Mouse (Mus musculus) kidney, postnatal 4 days (tissue): ENCODE results near the gene Prr7.

ENCODE experiments used
- DNase-seq, 2 experiments: peaks; one replicate each; pipeline ENCODE4 v3.0.0; 2021; ENCODE audit warnings: mixed read lengths in 2 of 2

Gene Prr7

GRCm38 (mm10) chr13:55479008-55479407, 14.9 kb downstream of the Prr7 start:
- DNase-seq, result no peak

- DNase-seq, result no peak
These were observed 15.9 kb downstream of the Prr7 start for GRCm38 (mm10) chr13:55479929-55480328.

GRCm38 (mm10) chr13:55482542-55482941, 18.5 kb downstream of the Prr7 start:
- DNase-seq, result peak; percentile 52 to 68

- DNase-seq, result peak in 1 of 2 experiments; percentile 31
These were observed 19.0 kb downstream of the Prr7 start for GRCm38 (mm10) chr13:55483071-55483470.

GRCm38 (mm10) chr13:55483593-55483992, 19.5 kb downstream of the Prr7 start:
- DNase-seq, result peak; percentile 54 to 57

- DNase-seq, result no peak
These were observed 20.5 kb downstream of the Prr7 start for GRCm38 (mm10) chr13:55484520-55485088.

- peak; percentile 52 to 67 for DNase-seq
These were observed 22.1 kb downstream of the Prr7 start for GRCm38 (mm10) chr13:55486029-55486794.

- DNase-seq, result peak; percentile 69 to 77
These were observed 23.0 kb downstream of the Prr7 start for GRCm38 (mm10) chr13:55486916-55487577.

- DNase-seq, result peak; percentile 78 to 85
These were observed 23.8 kb downstream of the Prr7 start, which contains the start of gene Dbn1 for GRCm38 (mm10) chr13:55487578-55488498. TSS of gene Dbn1 (minus strand) at chr13:55488111.

GRCm38 (mm10) chr13:55494257-55494656, 30.2 kb downstream of the Prr7 start:
- no peak for DNase-seq

GRCm38 (mm10) chr13:55494883-55495621, 31.0 kb downstream of the Prr7 start:
- peak in 1 of 2 experiments; percentile 35 for DNase-seq

- DNase-seq, result no peak
These were observed 31.6 kb downstream of the Prr7 start for GRCm38 (mm10) chr13:55495702-55496101.

GRCm38 (mm10) chr13:55496661-55497060, 32.6 kb downstream of the Prr7 start:
- no peak for DNase-seq

GRCm38 (mm10) chr13:55498906-55499305, 34.8 kb downstream of the Prr7 start:
- DNase-seq, result no peak

- DNase-seq, result no peak
These were observed 36.5 kb downstream of the Prr7 start for GRCm38 (mm10) chr13:55500575-55500974.

- DNase-seq, result no peak
These were observed 38.3 kb downstream of the Prr7 start for GRCm38 (mm10) chr13:55502405-55502804.

- no peak for DNase-seq
These were observed 40.3 kb downstream of the Prr7 start for GRCm38 (mm10) chr13:55504390-55504789.

- DNase-seq, result no peak
These were observed 41.7 kb downstream of the Prr7 start for GRCm38 (mm10) chr13:55505810-55506209.

GRCm38 (mm10) chr13:55506697-55507096, 42.6 kb downstream of the Prr7 start:
- DNase-seq, result no peak

- DNase-seq, result no peak
These were observed 43.8 kb downstream of the Prr7 start for GRCm38 (mm10) chr13:55507877-55508276.

- DNase-seq, result no peak
These were observed 44.5 kb downstream of the Prr7 start for GRCm38 (mm10) chr13:55508531-55508930.

- DNase-seq, result no peak
These were observed 46.2 kb downstream of the Prr7 start for GRCm38 (mm10) chr13:55510332-55510667.
